Mouse (Mus musculus) liver, embryonic 14.5 days (tissue): ENCODE data around the gene Zfp105. TPM values are rescaled to one million over a fixed set of nuclear protein-coding genes. Genes with fewer than 3 reads are reported as not detected.
A peak's percentile ranks its signal among the peaks of the same experiment; 100 is the strongest.

ENCODE experiments used
- ATAC-seq: fragments of 200-750 bp; cut with Nextera tagmentation; 2 replicates; pipeline ENCODE4 v1.8.0; 2017; ENCODE audit warnings: moderate number of reproducible peaks, mild to moderate bottlenecking, moderate library complexity; ENCODE audit not compliant: insufficient read depth
- DNase-seq, 3 experiments: peaks; one replicate each; pipeline ENCODE4 v3.0.0-alpha.2; 2012 to 2013; ENCODE audit warnings: low read depth in 3 of 3, low spot score in 3 of 3
- H3K27ac ChIP-seq: fragments of 300-500 bp; sonication (generic); 2 replicates; pipeline ENCODE4 v1.5.1; 2014; ENCODE audit warnings: moderate library complexity, mild to moderate bottlenecking, control low read depth, inconsistent platforms
- H3K27me3 ChIP-seq: fragments of 300-500 bp; sonication (generic); 2 replicates; pipeline ENCODE4 v1.6.1; 2014; ENCODE audit warnings: mild to moderate bottlenecking, low read length, moderate library complexity; ENCODE audit not compliant: control insufficient read depth, insufficient read depth
- H3K36me3 ChIP-seq: fragments of 300-500 bp; sonication (generic); replicated peaks from 2 replicates; pipeline ENCODE4 v1.6.1; 2014; ENCODE audit warnings: low read depth; ENCODE audit not compliant: control insufficient read depth, insufficient read depth
- H3K4me1 ChIP-seq, 2 experiments: fragments of 200-500 bp in 1 of 2; fragments of 300-500 bp in 1 of 2; sonication (generic) in 1 of 2; replicated peaks; 2 replicates each; pipeline ENCODE4 v1.6.1; 2012 to 2014; ENCODE audit warnings: antibody characterized with exemption in 1 of 2, inconsistent platforms in 1 of 2, low read length in 1 of 2; ENCODE audit not compliant: control insufficient read depth in 2 of 2, insufficient read depth in 2 of 2
- H3K4me2 ChIP-seq: fragments of 300-500 bp; sonication (generic); 2 replicates; pipeline ENCODE4 v1.6.1; 2014; ENCODE audit warnings: low read depth, mild to moderate bottlenecking, control low read depth, moderate library complexity
- H3K4me3 ChIP-seq, 2 experiments: fragments of 200-500 bp in 1 of 2; fragments of 300-500 bp in 1 of 2; sonication (generic) in 1 of 2; 2 replicates each; pipeline ENCODE4 v1.5.1; 2012 to 2014; ENCODE audit warnings: low read depth in 2 of 2, low read length in 2 of 2, mild to moderate bottlenecking in 2 of 2, control low read depth in 1 of 2, inconsistent platforms in 1 of 2, moderate library complexity in 1 of 2; ENCODE audit not compliant: insufficient read depth in 1 of 2
- H3K9ac ChIP-seq: fragments of 300-500 bp; sonication (generic); replicated peaks from 2 replicates; pipeline ENCODE4 v1.6.1; 2014; ENCODE audit warnings: mild to moderate bottlenecking, control low read depth, moderate library complexity
- H3K9me3 ChIP-seq: fragments of 300-500 bp; sonication (generic); 2 replicates; pipeline ENCODE4 v1.6.1; 2016; ENCODE audit warnings: low read length, mixed read lengths; ENCODE audit not compliant: control insufficient read depth
- CTCF ChIP-seq: IDR thresholded peaks from 2 replicates; pipeline ENCODE4 v1.5.1; 2016; ENCODE audit warnings: antibody characterized with exemption, low read depth, control low read depth
- EP300 ChIP-seq: IDR thresholded peaks from 2 replicates; pipeline ENCODE4 v1.6.1; 2016; ENCODE audit warnings: antibody characterized with exemption, low read depth
- WGBS: fragments of 180-500 bp; shearing (Covaris S2); extraction: QIAGEN DNeasy Blood & Tissue Kit; methylation state at CpG from one replicate; pipeline ENCODE4 v1.1.7; 2014; ENCODE audit not compliant: insufficient replicate concordance; 5-methylcytosine and 5-hydroxymethylcytosine counted together
- polyA plus RNA-seq, 2 experiments: library from polyadenylated mRNA; depleted of rRNA in 1 of 2; stranded (reverse) in 1 of 2; unstranded in 1 of 2; fragments of >200 nt; fragmentation: Nextera tagmentation in 1 of 2; extraction: Ambion mirVana in 1 of 2; gene quantifications; 2 replicates each; pipeline versions ENCODE4 v1.2.1 to v1.2.3; 2012 to 2014

The Zfp105 gene
- polyA plus RNA-seq, 2 experiments: 1.1 to 1.6 TPM

DNA sequence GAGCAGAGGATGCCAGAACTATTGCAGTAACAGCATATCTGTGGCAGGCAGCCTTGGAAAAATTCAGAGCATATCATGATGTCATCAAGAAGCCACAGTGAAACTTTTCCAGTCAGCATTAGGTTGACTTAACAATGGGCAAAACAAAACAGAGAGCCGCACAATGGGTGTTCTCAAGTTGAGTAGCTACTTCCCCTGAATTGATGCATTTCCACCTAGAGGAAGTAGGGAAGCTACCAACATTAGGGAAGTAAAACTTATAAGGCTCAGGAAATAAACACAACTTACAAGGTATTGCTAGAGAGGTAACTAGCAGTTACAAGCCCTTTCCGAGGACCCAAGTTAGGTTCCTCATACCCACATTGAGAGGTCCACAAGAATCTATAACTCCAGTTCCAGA lies 21.8 kb upstream of the Zfp105 start:
- Histone ChIP-seq H3K27me3 (no peaks in the 10 kb centered on the region), H3K4me3 (no peak overlapping the region), H3K36me3 (no peaks in the 10 kb centered on the region), H3K27ac (no peak overlapping the region), H3K9ac (no peak overlapping the region), H3K4me2 (no peak overlapping the region), H3K4me1 (no peaks in the 10 kb centered on the region), H3K9me3 (no peaks in the 10 kb centered on the region; the same call in 1 of the 2 replicates)
- ATAC-seq (no peak), DNase-seq (no peak)
- TF ChIP-seq EP300 (no peak), CTCF (no peak)
- WGBS: 60% methylated on average over 2 of the region's 2 CpGs

GRCm38 (mm10) chr9:122902717-122903535 lies 19.9 kb upstream of the Zfp105 start:
- ATAC-seq: no peak

GRCm38 (mm10) chr9:122922436-122922835 lies 436 bp upstream of the Zfp105 start:
- 25% methylated on average over 3 of the region's 3 CpGs for WGBS
- TF ChIP-seq CTCF (no peak), EP300 (no peak)
- no peak for DNase-seq
- no peak overlapping the region for H3K9ac ChIP-seq
- H3K27me3 ChIP-seq: peaks cover 4% of the 10 kb centered on the region
- peaks cover 2% of the 10 kb centered on the region; the same call in 1 of the 2 replicates for H3K36me3 ChIP-seq
- peaks cover 0 to 5% of the 10 kb centered on the region in 2 experiments; a peak in 2 of 4 replicates for H3K4me1 ChIP-seq
- no peak for ATAC-seq
- H3K4me3 ChIP-seq: peak overlapping the region in 1 of 2 experiments; percentile 58; a peak in 2 of 4 replicates
- no peaks in the 10 kb centered on the region for H3K9me3 ChIP-seq
- H3K4me2 ChIP-seq: peak overlapping the region; percentile 69
- H3K27ac ChIP-seq: no peak overlapping the region

More at GRCm38 (mm10) chr9:122902717-122903535, 19.9 kb upstream of the Zfp105 start:
- Histone ChIP-seq H3K4me2 (peak overlapping the region; percentile 32), H3K4me3 (peak overlapping the region; percentile 6 to 29; a peak in 3 of 4 replicates), H3K36me3 (no peaks in the 10 kb centered on the region), H3K4me1 (no peaks in the 10 kb centered on the region), H3K9me3 (no peaks in the 10 kb centered on the region), H3K27me3 (no peaks in the 10 kb centered on the region), H3K27ac (no peak overlapping the region), H3K9ac (no peak overlapping the region)
- DNase-seq: no peak
- whole genome bisulfite sequencing: 20% methylated on average over 32 of the region's 32 CpGs
- TF ChIP-seq CTCF (no peak), EP300 (no peak)

GRCm38 (mm10) chr9:122928915-122929314 lies 6.0 kb downstream of the Zfp105 start:
- Histone ChIP-seq H3K9me3 (no peaks in the 10 kb centered on the region), H3K27me3 (no peaks in the 10 kb centered on the region), H3K4me3 (no peak overlapping the region), H3K9ac (no peak overlapping the region), H3K36me3 (peaks cover 7% of the 10 kb centered on the region), H3K4me2 (no peak overlapping the region), H3K4me1 (peaks cover 0 to 2% of the 10 kb centered on the region in 2 experiments; a peak in 3 of 4 replicates), H3K27ac (no peak overlapping the region)
- 30% methylated on average over 3 of the region's 3 CpGs for WGBS
- ATAC-seq: peak; percentile 60
- no peak for TF ChIP-seq CTCF
- TF ChIP-seq EP300: no peak
- no peak for DNase-seq
